Mouse (Mus musculus): ENCODE measurements around the gene Cyp2d11.

DNA sequence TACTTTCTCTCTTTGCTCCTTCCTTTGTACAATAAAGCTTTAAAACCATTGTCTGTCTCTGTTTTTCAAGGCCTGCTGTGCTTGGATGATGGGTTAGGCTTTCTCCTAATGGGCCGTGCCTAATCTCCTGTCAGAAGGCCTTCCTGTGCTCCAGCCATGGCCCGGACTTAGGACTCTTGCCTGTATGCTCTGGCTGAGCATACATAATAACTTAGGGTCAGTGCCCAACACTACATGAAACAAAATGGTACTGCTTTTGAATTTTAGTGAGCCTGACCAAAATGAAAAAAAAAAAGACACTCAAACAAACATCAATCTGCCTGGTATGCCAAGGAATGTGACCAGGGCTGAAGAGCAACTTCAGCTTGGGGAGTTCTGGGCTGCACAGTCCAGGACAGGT lies 7.7 kb upstream of the Cyp2d11 start:
- TF ChIP-seq CTCF (IDR thresholded peaks at IDR 0.05; ENCODE audit: low read depth, low read length) (no peak), POLR2A (IDR thresholded peaks at IDR 0.05; ENCODE audit: borderline replicate concordance, low read depth, low read length) (no peak)
